Mouse (Mus musculus) liver (tissue): ENCODE measurements around the gene Acsl5.

Experiments used
- DNase-seq: peaks from one replicate; pipeline ENCODE4 v3.0.0-alpha.2; 2020; ENCODE audit warnings: mixed read lengths

Acsl5 gene

DNA sequence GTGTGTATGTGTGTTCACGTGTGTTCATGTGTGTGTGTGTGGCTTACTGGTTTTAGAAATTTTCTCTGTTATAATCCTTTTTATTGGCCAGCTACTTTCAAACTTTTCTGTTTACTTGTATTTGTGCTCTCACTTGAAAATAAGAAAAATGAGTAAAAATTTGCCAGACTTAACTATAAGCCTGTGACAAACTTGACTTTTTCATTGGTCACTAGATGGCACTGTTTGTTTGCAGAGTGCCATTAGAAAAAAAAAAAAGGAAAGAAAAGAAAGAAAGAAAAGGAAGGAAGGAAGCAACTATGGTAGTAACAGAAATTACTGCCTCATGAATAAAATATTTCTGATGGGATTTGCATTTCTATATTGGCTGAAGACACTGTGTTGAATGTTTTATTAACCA, 84.1 kb downstream of the Acsl5 start:
- no peak for DNase-seq

DNA sequence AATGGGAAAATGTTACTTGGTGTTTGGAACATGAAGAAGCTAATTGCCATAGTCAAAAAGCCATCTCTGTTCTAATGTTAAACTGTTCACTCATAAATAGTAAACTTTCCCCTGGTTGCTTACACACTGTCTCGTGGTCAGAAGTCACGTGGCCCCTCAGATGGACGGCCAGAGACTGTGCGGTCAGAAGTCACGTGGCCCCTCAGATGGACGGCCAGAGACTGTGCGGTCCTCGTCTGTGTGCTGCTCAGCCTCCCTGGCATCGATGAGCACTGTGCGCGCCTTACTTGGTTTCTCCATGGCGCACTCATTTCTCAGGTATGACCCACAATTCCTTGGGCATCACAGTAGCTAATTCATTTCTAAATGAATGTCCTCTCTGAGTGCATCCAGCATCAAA, 84.7 kb downstream of the Acsl5 start:
- no peak for DNase-seq

DNA sequence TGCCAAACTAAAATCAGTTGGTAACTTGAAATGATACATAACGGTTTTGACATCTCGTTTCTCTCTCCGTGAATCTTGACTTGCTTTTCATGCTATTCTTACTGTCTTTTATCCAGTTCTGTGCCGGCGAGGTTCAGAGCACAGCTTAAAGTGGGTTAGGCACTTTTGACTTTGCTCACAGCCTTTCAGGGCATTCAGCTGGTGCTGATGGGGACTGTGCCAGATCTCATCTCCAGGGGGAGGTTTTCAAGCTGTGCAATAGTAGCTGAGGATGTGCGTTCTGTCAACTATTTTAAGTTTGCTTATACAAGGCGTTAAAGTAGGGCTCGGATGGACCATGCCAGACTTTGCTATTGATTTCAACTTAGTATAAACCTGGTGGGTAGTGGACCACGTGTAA, 85.3 kb downstream of the Acsl5 start:
- no peak for DNase-seq

- DNase-seq, result no peak
Measured at GRCm38 (mm10) chr19:55337664-55338063, 85.9 kb downstream of the Acsl5 start.

GRCm38 (mm10) chr19:55340521-55340920, 88.8 kb downstream of the Acsl5 start:
- no peak for DNase-seq

GRCm38 (mm10) chr19:55341377-55341776, 89.6 kb downstream of the Acsl5 start:
- no peak for DNase-seq

- no peak for DNase-seq
Measured at GRCm38 (mm10) chr19:55342423-55342822, 90.7 kb downstream of the Acsl5 start.

- no peak for DNase-seq
Measured at GRCm38 (mm10) chr19:55343274-55343673, 91.5 kb downstream of the Acsl5 start.
